Comparison of ENCODE assay signal across 9 mouse cellular contexts in genomic region chr12:34529165-34529545, GRCm38 (mm10).
DNase-seq lines count a peak whose midpoint lies in the region; ATAC-seq and TF ChIP-seq lines count a peak whose summit lies in the region.
"Had no signal": no experiment of that assay in that cellular context is flagged by ENCODE, and none has a peak within 500 bp of the region (broad histone marks: within the 10 kb centered on the region; RNA-seq: fewer than 3 reads in every experiment).

No protein-coding gene starts in this region.

- in situ Hi-C loops in Patski (cut with MboI; ENCODE audit: low pct_unique_long_range_greater_than_20kb) = no loop called here

- no peak for TF ChIP-seq POLR2A in myocyte (IDR thresholded peaks at IDR 0.05; ENCODE audit: insufficient read length, low read depth)
- TF ChIP-seq POLR2A in thymus, adult 2 months (IDR thresholded peaks at IDR 0.05; ENCODE audit: control insufficient read depth, extremely low read depth, insufficient read depth, low read length, poor library complexity) = no peak

- H3K4me1 ChIP-seq in forebrain, embryonic 15.5 days = peaks cover 32% of the 10 kb centered on the region
- peaks cover 6% of the 10 kb centered on the region; the same call in 1 of the 2 replicates for H3K4me1 ChIP-seq in intestine, embryonic 16.5 days (ENCODE audit: control insufficient read depth, insufficient read depth, low read length)
- H3K4me1 ChIP-seq in thymus, adult 2 months (replicated peaks; ENCODE audit: control insufficient read depth, insufficient read depth, low read length) = no peaks in the 10 kb centered on the region

- 0 out of 2 replicates have a peak overlapping the region, but pooled peaks have one; percentile 31 for H3K9ac ChIP-seq in forebrain, embryonic 15.5 days (replicated peaks)
- H3K9ac ChIP-seq in intestine, embryonic 16.5 days (ENCODE audit: low read depth, low read length) = no peak overlapping the region
- H3K9ac ChIP-seq: liver, embryonic 14.5 days had no signal

- H3K27me3 ChIP-seq in Patski (peaks cover 3% of the 10 kb centered on the region), myocyte (ENCODE audit: control insufficient read depth, insufficient read depth, insufficient read length) (no peaks in the 10 kb centered on the region)
- no peaks in the 10 kb centered on the region for H3K27me3 ChIP-seq in forebrain, embryonic 15.5 days
- H3K27me3 ChIP-seq in intestine, embryonic 16.5 days (replicated peaks; ENCODE audit: control insufficient read depth, insufficient read depth, low read length) = no peaks in the 10 kb centered on the region
- no peaks in the 10 kb centered on the region for H3K27me3 ChIP-seq in thymus, adult 2 months (ENCODE audit: control insufficient read depth, insufficient read depth, low read length)

- DNase-seq in CD4-positive, CD25-positive, alpha-beta regulatory T cell, adult 2 months (ENCODE audit: low read depth, low spot score) = peak; percentile 9
- DNase-seq in Patski (ENCODE audit: low read depth, low spot score) = peak; percentile 12
- DNase-seq in adrenal gland, postnatal 4 days (ENCODE audit: low spot score in 2 of 2) = no peak
- no peak for DNase-seq in thymus, adult 2 months

- TF ChIP-seq CTCF in Patski (IDR thresholded peaks at IDR 0.05) = no peak
- no peak for TF ChIP-seq CTCF in thymus, adult 2 months (IDR thresholded peaks at IDR 0.05; ENCODE audit: borderline replicate concordance, control insufficient read depth, extremely low read depth, insufficient read depth, low read length, poor library complexity)

- POLR2A ChIA-PET in Patski (lab: Charles Lee) = no interaction called here

- H3K79me2 ChIP-seq in myocyte (ENCODE audit: control insufficient read depth, insufficient read depth) = no peaks in the 10 kb centered on the region

- H3ac ChIP-seq in myocyte (ENCODE audit: control insufficient read depth, insufficient read length) = no peak overlapping the region

- H3K4me2 ChIP-seq in forebrain, embryonic 15.5 days (replicated peaks) = peak overlapping the region; percentile 43
- H3K4me2 ChIP-seq in intestine, embryonic 16.5 days (ENCODE audit: low read depth, low read length) = no peak overlapping the region
- H3K4me2 ChIP-seq in myocyte (ENCODE audit: low read depth) = peak overlapping the region; percentile 73

- H3K27ac ChIP-seq in forebrain, embryonic 15.5 days (replicated peaks) = peak overlapping the region; percentile 82
- H3K27ac ChIP-seq in intestine, embryonic 16.5 days (ENCODE audit: low read length) = peak overlapping the region; percentile 57; the same call in 1 of the 2 replicates
- H3K27ac ChIP-seq in thymus, adult 2 months (ENCODE audit: control insufficient read depth, insufficient read depth, low read length) = no peak overlapping the region
- H3K27ac ChIP-seq: liver, embryonic 14.5 days had no signal

- H3K4me3 ChIP-seq in forebrain, embryonic 15.5 days = 0 out of 2 replicates have a peak overlapping the region, but pooled peaks have one; percentile 28
- H3K4me3 ChIP-seq in intestine, embryonic 16.5 days (ENCODE audit: low read length) = no peak overlapping the region
- H3K4me3 ChIP-seq in myocyte = peak overlapping the region; percentile 12
- H3K4me3 ChIP-seq in thymus, adult 2 months (ENCODE audit: control insufficient read depth, insufficient read depth, low read length) = no peak overlapping the region

- H3K36me3 ChIP-seq in forebrain, embryonic 15.5 days = no peaks in the 10 kb centered on the region
- H3K36me3 ChIP-seq in intestine, embryonic 16.5 days (ENCODE audit: control insufficient read depth, insufficient read depth, low read length) = no peaks in the 10 kb centered on the region
- H3K36me3 ChIP-seq in myocyte (ENCODE audit: control insufficient read depth, insufficient read depth) = no peaks in the 10 kb centered on the region
- H3K36me3 ChIP-seq in thymus, adult 2 months (ENCODE audit: control insufficient read depth, insufficient read depth, low read length) = no peaks in the 10 kb centered on the region

- WGBS in forebrain, embryonic 15.5 days = 6% methylated on average over 3 of the region's 3 CpGs
- WGBS in intestine, embryonic 16.5 days = 46% methylated on average over 3 of the region's 3 CpGs
- WGBS in thymus, adult 2 months = 66% methylated on average over 3 of the region's 3 CpGs

- CTCF ChIA-PET in Patski (lab: Charles Lee) = interaction anchor here (1.0 kb wide), 1 partner anchor 9 kb away, joined by 3 read pairs; no protein-coding TSS in a partner anchor

- H3K9me3 ChIP-seq in forebrain, embryonic 15.5 days = no peaks in the 10 kb centered on the region
- H3K9me3 ChIP-seq in intestine, embryonic 16.5 days (ENCODE audit: control insufficient read depth, low read length) = no peaks in the 10 kb centered on the region

- peak; percentile 34 for ATAC-seq in Patski
- ATAC-seq in forebrain, embryonic 15.5 days (replicated peaks) = peak; percentile 17; the same call in 1 of the 2 replicates
- ATAC-seq in intestine, embryonic 16.5 days = no peak
- no peak for ATAC-seq in granulocyte monocyte progenitor cell, adult 5-6 weeks (replicated peaks; ENCODE audit: poor library complexity, severe bottlenecking)

TF ChIP-seq in myocyte, 11 proteins besides CTCF, POLR2A, EP300 and RAD21:
- TF ChIP-seq USF1 (IDR thresholded peaks at IDR 0.05; ENCODE audit: low read depth) (no peak), REST (IDR thresholded peaks at IDR 0.05; ENCODE audit: insufficient read depth, insufficient read length) (no peak), CEBPB (IDR thresholded peaks at IDR 0.05; ENCODE audit: insufficient read depth, poor library complexity, severe bottlenecking) (no peak), POLR2AphosphoS2 (IDR thresholded peaks at IDR 0.05; ENCODE audit: insufficient read length, low read depth) (no peak), TCF12 (IDR thresholded peaks at IDR 0.05; ENCODE audit: insufficient read depth, poor library complexity, severe bottlenecking) (no peak), MYOD1 (IDR thresholded peaks at IDR 0.05; ENCODE audit: control insufficient read depth in 1 of 3, insufficient read length in 2 of 3, low read depth in 2 of 3) (no peak), MYOG (IDR thresholded peaks at IDR 0.05; ENCODE audit: control insufficient read depth in 1 of 3, insufficient read depth in 1 of 3, insufficient read length in 2 of 3, low read depth in 2 of 3) (no peak), SRF (IDR thresholded peaks at IDR 0.05; ENCODE audit: control insufficient read depth, insufficient read length, low read depth) (no peak), MAX (IDR thresholded peaks at IDR 0.05; ENCODE audit: low read depth) (no peak), TCF3 (IDR thresholded peaks at IDR 0.05; ENCODE audit: insufficient read length, low read depth) (no peak), E2F4 (IDR thresholded peaks at IDR 0.05; ENCODE audit: insufficient read depth) (no peak)
TF ChIP-seq in myocyte: peak in this region for 0.

Comparison
In these comparisons a context has a peak if more than half of its experiments do, and no peak if none do; other contexts are left out.
1. DNase-seq: peak in CD4-positive, CD25-positive, alpha-beta regulatory T cell, adult 2 months (single experiment) and Patski (single experiment); none in adrenal gland, postnatal 4 days (0 of 2) and thymus, adult 2 months (single experiment).
2. ATAC-seq: peak in Patski (single experiment) and forebrain, embryonic 15.5 days (single experiment); none in intestine, embryonic 16.5 days (single experiment) and granulocyte monocyte progenitor cell, adult 5-6 weeks (single experiment).
3. H3K4me3 ChIP-seq: peak in forebrain, embryonic 15.5 days (single experiment) and myocyte (single experiment); none in intestine, embryonic 16.5 days (single experiment) and thymus, adult 2 months (single experiment).